Mouse (Mus musculus): ENCODE results near the gene Adh1. TPM values are rescaled to one million over a fixed set of nuclear protein-coding genes. Genes with fewer than 3 reads are reported as not detected.

Gene Adh1
- polyA plus RNA-seq, 1 experiment from 2014 or later, result 0.62 TPM

- no peaks in the 10 kb centered on the region for H3K4me1 ChIP-seq (ENCODE audit: control insufficient read depth, insufficient read depth, low read length)
- H3K4me3 ChIP-seq (ENCODE audit: low read depth, low read length), result no peak overlapping the region
- no peak overlapping the region for H3K4me2 ChIP-seq (ENCODE audit: low read depth, low read length)
- no peak overlapping the region for H3K9ac ChIP-seq (replicated peaks; ENCODE audit: low read depth, low read length)
- no peaks in the 10 kb centered on the region for H3K9me3 ChIP-seq (ENCODE audit: control insufficient read depth, low read length)
- ATAC-seq (ENCODE audit: low read depth), result no peak
- no peaks in the 10 kb centered on the region for H3K27me3 ChIP-seq (ENCODE audit: control insufficient read depth, insufficient read depth, low read length)
- H3K27ac ChIP-seq (ENCODE audit: low read depth, low read length), result no peak overlapping the region
- H3K36me3 ChIP-seq (ENCODE audit: control insufficient read depth, insufficient read depth, low read length), result no peaks in the 10 kb centered on the region
- 98% methylated on average over 1 of the region's 1 CpGs for WGBS
These were observed 74.8 kb downstream of the Adh1 start for GRCm38 (mm10) chr3:138335566-138335965.

DNA sequence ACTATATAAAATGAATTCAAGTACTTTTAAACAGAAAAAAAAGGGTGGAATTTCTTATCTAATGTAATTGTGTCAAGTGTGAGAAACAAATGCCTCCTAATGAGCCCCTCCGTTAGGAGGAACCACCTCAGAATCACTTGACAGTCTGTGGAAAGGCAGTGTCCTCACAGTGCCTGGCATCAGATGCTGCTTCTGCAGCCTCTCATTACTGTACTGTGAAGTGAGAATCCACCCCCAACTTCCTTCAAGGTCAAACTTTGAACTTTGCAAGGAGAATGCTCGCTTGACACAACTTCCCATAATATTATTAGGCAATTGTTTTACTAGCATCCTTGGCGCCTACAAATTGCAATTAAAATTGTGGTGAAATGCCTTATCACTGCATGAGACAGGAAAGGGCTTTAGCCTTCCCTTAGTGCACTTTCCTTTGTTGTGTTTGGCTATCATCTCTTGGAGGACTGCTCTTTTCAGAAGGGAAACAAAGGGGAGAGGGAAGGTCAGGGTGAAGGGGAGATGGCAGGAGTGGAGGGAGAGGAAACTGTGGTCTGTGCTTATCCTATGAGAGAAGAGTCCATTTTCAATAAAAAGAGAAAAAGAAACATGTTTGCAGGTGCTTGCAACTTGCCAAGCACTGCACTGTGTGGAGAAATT lies 75.4 kb downstream of the Adh1 start:
- Histone ChIP-seq H3K4me1 (ENCODE audit: control insufficient read depth, insufficient read depth, low read length) (no peaks in the 10 kb centered on the region), H3K9ac (replicated peaks; ENCODE audit: low read depth, low read length) (no peak overlapping the region), H3K9me3 (ENCODE audit: control insufficient read depth, low read length) (no peaks in the 10 kb centered on the region), H3K4me2 (ENCODE audit: low read depth, low read length) (no peak overlapping the region), H3K27me3 (ENCODE audit: control insufficient read depth, insufficient read depth, low read length) (no peaks in the 10 kb centered on the region), H3K4me3 (ENCODE audit: low read depth, low read length) (no peak overlapping the region), H3K27ac (ENCODE audit: low read depth, low read length) (no peak overlapping the region), H3K36me3 (ENCODE audit: control insufficient read depth, insufficient read depth, low read length) (no peaks in the 10 kb centered on the region)
- ATAC-seq (ENCODE audit: low read depth), result no peak
- 57% methylated on average over 3 of the region's 3 CpGs for WGBS

Other genes with a start within 250 kb of the Adh1 start
- 0.01 and 0.08 TPM in 2 replicates for gene 1110002E22Rik, start 195.9 kb upstream of the Adh1 start, polyA plus RNA-seq (2014; fragmentation: Nextera tagmentation; extraction: Ambion mirVana)
- 0.24 TPM in 1 of 2 replicates, not detected in the other for gene Gm5105, start 193.6 kb upstream of the Adh1 start, polyA plus RNA-seq (2014; fragmentation: Nextera tagmentation; extraction: Ambion mirVana)
- gene Trmt10a, start 117.5 kb upstream of the Adh1 start, polyA plus RNA-seq (2014; fragmentation: Nextera tagmentation; extraction: Ambion mirVana), result 8.2 and 12.1 TPM in 2 replicates
- 8.6 and 9.0 TPM in 2 replicates for gene Mttp, start 116.0 kb upstream of the Adh1 start, polyA plus RNA-seq (2014; fragmentation: Nextera tagmentation; extraction: Ambion mirVana)
- not detected in 2 replicates for gene 4930579F01Rik, start 67.2 kb upstream of the Adh1 start, polyA plus RNA-seq (2014; fragmentation: Nextera tagmentation; extraction: Ambion mirVana)
- 0.54 and 0.77 TPM in 2 replicates for gene Adh7, start 43.2 kb upstream of the Adh1 start, polyA plus RNA-seq (2014; fragmentation: Nextera tagmentation; extraction: Ambion mirVana)
- gene Adh6a, start 52.3 kb downstream of the Adh1 start, polyA plus RNA-seq (2014; fragmentation: Nextera tagmentation; extraction: Ambion mirVana), result not detected in 2 replicates
- gene Adh6b, start 80.8 kb downstream of the Adh1 start, polyA plus RNA-seq (2014; fragmentation: Nextera tagmentation; extraction: Ambion mirVana), result not detected in 2 replicates
- gene Adh4, start 154.5 kb downstream of the Adh1 start, polyA plus RNA-seq (2014; fragmentation: Nextera tagmentation; extraction: Ambion mirVana), result not detected in 2 replicates
- 204 and 218 TPM in 2 replicates for gene Adh5, start 182.1 kb downstream of the Adh1 start, polyA plus RNA-seq (2014; fragmentation: Nextera tagmentation; extraction: Ambion mirVana)
- gene Metap1, start 228.5 kb downstream of the Adh1 start, polyA plus RNA-seq (2014; fragmentation: Nextera tagmentation; extraction: Ambion mirVana), result 57.8 and 59.0 TPM in 2 replicates